Mouse (Mus musculus): ENCODE measurements around the gene Luzp2. TPM values are rescaled to one million over a fixed set of nuclear protein-coding genes. Genes with fewer than 3 reads are reported as not detected.

Gene Luzp2
- not detected for total RNA-seq (2023)

DNA sequence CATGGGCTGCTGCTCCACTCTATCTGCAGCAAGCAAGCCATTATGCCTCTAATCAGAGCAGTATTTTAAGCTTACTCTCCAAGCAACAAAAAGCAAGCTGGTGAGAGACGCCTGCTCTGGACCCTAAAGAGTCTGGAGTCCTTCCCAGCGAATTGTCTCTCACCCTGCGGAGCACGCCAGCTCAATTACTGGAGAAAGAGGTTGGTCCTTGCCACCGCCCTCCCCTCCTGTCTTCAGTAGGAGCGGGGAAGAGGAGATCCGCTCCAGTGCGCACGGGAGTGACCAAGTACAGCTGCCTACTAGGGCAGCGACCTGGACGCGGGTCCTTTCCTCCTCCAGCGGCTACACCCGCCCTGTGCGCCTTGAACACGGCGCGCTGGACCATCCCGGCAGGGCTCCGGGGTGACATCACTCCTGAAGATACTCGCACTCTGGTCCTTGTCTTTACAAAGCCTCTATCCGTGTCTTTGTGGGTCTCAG is at the start of gene Luzp2:
Gene Luzp2 (plus strand): TSS at position 127 of the 480 bp plus-strand sequence.

